Mouse (Mus musculus) erythroblast, embryonic 14.5 days (primary cell): Measurements from ENCODE around the gene Plcg2.

ENCODE experiments used
- GATA1 ChIP-seq: IDR thresholded peaks from 2 replicates; pipeline ENCODE4 v1.6.1; 2012; ENCODE audit warnings: low read length, inconsistent platforms, mixed read lengths
- TAL1 ChIP-seq: IDR thresholded peaks from 3 replicates; pipeline ENCODE4 v1.6.1; 2012; ENCODE audit warnings: low read length, inconsistent platforms, mixed read lengths

DNA sequence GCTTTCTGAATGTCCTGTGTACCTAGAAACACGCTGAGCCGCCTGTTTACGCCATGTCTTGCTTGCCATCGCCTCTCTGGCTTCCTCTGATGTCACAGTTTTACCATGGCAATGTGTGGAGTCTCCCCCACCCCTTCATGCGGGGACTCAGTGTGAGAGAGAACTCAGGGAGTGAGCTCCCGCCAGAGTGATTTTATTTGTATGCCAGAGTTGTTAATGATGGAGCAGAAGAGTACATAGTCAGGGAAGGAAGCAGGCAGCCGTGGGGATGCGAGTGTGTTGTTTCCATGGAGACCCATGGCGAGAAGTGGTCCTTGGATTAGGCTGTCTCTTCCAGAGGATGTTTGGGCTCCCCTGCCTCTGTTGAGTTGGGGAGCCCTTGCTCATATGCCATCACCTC lies 47.0 kb upstream of the Plcg2 start:
- TF ChIP-seq TAL1 (no peak), GATA1 (no peak)
